Mouse (Mus musculus): Measurements from ENCODE around the gene Rhov. TPM values are rescaled to one million over a fixed set of nuclear protein-coding genes. Genes with fewer than 3 reads are reported as not detected.

Rhov gene
- polyA plus RNA-seq, 1 experiment from 2014 or later, result 2.3 TPM

DNA sequence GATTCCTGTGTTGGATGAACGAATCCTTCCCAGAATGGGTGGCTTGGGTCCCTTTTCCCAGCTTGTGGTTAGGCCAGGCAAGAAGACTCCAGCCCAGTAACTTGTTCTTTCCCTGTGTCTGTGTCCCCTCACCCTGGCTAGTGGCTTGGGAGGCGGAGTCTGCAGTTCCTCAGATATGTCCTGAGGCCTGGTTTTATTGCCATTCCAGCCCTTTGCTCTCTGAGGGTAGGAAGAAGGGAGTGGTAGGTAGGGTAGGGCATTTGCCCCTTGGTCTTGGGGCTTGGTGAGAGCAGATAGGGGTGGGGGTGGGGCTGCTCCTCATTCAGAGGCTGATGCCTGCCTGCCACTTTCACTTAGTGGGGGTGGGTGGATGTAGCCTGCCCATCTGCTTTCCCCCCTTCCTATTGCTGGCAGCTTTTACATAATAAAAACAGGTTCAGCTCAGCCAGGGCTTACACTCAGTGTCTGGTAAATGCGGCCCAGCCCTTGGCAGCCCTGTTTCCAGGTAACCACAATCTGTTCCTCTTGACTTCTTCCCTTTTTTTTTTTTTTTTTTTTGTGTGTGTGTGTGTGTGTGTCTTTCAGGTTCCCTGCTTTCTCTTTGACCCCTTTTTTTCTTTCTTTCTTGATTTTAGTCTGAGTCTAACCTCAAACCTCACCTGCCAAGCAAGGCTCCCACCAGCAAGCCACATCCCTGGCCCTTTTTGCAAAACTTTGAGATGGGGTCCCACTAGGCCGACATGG, 30.8 kb downstream of the Rhov start:
- H3K4me3 ChIP-seq (ENCODE audit: low read depth, low read length), result no peak overlapping the region
- ATAC-seq (replicated peaks; ENCODE audit: low FRiP score, low TSS enrichment, low read depth) (peak; percentile 50), DNase-seq (ENCODE audit: low spot score) (peak; percentile 64)
- H3K4me1 ChIP-seq (replicated peaks; ENCODE audit: control insufficient read depth, insufficient read depth, low read length), result 0 out of 2 replicates have a peak, but pooled peaks cover 3% of the 10 kb centered on the region
- no peak overlapping the region for H3K9ac ChIP-seq (ENCODE audit: low read length)
- H3K4me2 ChIP-seq (ENCODE audit: low read length), result peak overlapping the region; percentile 74
- no peaks in the 10 kb centered on the region for H3K9me3 ChIP-seq (ENCODE audit: control insufficient read depth, low read length)
- 47% methylated on average over 4 of the region's 4 CpGs for WGBS
- H3K36me3 ChIP-seq (ENCODE audit: control insufficient read depth, insufficient read depth, low read length), result no peaks in the 10 kb centered on the region
- peaks cover 37% of the 10 kb centered on the region for H3K27me3 ChIP-seq (replicated peaks; ENCODE audit: control insufficient read depth, insufficient read depth, low read length)
- H3K27ac ChIP-seq (ENCODE audit: low read depth), result 0 out of 2 replicates have a peak overlapping the region, but pooled peaks have one; percentile 34

DNA sequence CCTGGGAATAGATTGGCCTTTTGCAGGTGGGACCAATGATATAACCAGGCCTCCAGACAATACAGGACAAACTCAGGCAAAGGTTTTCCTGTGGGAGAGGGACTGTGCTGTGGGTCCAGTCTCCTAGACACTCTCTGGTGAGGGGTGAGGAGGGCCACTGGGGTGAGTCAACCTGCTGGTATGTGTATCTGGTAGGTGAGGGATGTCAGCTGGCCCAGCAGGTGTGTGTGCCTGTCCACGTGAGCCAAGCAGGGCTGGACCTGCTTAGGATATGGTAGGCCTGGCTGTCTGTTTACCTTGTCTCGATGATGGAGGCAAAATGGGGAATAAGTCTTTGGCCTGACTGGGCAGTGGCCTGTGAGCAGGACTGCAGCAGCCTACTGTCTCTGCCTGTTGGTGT, 32.4 kb downstream of the Rhov start:
- DNase-seq (ENCODE audit: low spot score) (no peak), ATAC-seq (replicated peaks; ENCODE audit: low FRiP score, low TSS enrichment, low read depth) (peak; percentile 36)
- Histone ChIP-seq H3K9me3 (ENCODE audit: control insufficient read depth, low read length) (no peaks in the 10 kb centered on the region), H3K4me3 (ENCODE audit: low read depth, low read length) (peak overlapping the region; percentile 45), H3K4me1 (replicated peaks; ENCODE audit: control insufficient read depth, insufficient read depth, low read length) (0 out of 2 replicates have a peak, but pooled peaks cover 3% of the 10 kb centered on the region), H3K4me2 (ENCODE audit: low read length) (peak overlapping the region; percentile 74), H3K9ac (ENCODE audit: low read length) (peak overlapping the region; percentile 46), H3K36me3 (ENCODE audit: control insufficient read depth, insufficient read depth, low read length) (no peaks in the 10 kb centered on the region), H3K27ac (ENCODE audit: low read depth) (no peak overlapping the region; the same call in 1 of the 2 replicates), H3K27me3 (replicated peaks; ENCODE audit: control insufficient read depth, insufficient read depth, low read length) (peaks cover 48% of the 10 kb centered on the region)
- 40% methylated on average over 2 of the region's 2 CpGs for WGBS

DNA sequence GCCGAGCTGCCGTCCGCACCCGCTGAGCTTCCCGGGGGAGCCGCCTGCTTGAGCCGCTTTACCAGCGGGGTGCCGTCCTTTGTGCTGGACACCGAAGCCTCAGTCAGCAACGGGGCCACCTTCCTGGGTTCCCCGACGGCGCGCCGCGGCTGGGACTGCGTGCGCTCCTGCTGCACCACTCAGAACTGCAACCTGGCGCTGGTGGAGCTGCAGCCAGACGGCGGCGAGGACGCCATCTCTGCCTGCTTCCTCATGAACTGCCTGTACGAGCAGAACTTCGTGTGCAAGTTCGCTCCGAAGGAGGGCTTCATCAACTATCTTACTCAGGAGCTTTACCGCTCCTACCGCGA, 33.2 kb downstream of the Rhov start:
- ATAC-seq (replicated peaks; ENCODE audit: low FRiP score, low TSS enrichment, low read depth), result no peak; the same call in 1 of the 2 replicates
- peak overlapping the region; percentile 46 for H3K9ac ChIP-seq (ENCODE audit: low read length)
- peak overlapping the region; percentile 45 for H3K4me3 ChIP-seq (ENCODE audit: low read depth, low read length)
- 2% methylated on average over 31 of the region's 31 CpGs for WGBS
- H3K27ac ChIP-seq (ENCODE audit: low read depth), result peak overlapping the region; percentile 78; the same call in 1 of the 2 replicates
- H3K9me3 ChIP-seq (ENCODE audit: control insufficient read depth, low read length), result no peaks in the 10 kb centered on the region
- H3K4me2 ChIP-seq (ENCODE audit: low read length), result peak overlapping the region; percentile 74
- H3K4me1 ChIP-seq (replicated peaks; ENCODE audit: control insufficient read depth, insufficient read depth, low read length), result 0 out of 2 replicates have a peak, but pooled peaks cover 3% of the 10 kb centered on the region
- DNase-seq (ENCODE audit: low spot score), result peak; percentile 75
- H3K27me3 ChIP-seq (replicated peaks; ENCODE audit: control insufficient read depth, insufficient read depth, low read length), result peaks cover 48% of the 10 kb centered on the region
- no peaks in the 10 kb centered on the region for H3K36me3 ChIP-seq (ENCODE audit: control insufficient read depth, insufficient read depth, low read length)

DNA sequence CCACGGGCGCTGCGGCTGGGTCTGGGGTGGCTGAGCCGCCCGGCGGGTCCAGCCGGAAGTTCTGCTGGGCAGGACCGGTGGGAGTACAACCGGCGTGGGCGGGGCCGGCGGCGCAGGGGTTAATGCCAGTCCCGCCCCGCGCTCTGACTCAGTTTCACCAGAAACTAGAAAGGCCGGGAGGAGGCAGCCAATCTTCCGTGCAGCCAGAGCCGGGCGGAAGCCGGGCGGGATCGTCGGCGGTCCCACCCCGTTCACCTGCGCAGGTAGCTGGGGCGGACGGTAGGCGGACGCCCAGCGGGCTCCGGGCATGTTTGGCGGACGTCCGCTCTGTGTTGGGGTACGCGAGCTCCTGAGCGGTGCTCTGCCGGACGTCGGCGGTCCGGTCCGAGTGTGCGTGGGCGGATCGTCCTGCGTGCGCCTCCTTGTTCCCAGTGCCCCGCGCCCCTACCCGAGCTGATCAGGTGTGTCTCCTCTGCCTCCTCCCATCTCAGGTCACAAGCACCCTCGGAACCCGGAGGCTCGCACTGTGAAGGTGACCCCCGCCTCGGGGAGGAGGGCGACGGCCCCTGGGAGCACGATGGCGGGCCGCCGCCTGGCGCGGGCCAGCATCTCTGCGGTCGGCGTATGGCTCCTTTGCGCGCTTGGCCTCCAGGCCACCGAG, 33.7 kb downstream of the Rhov start, which contains the start of gene Spint1:
Gene Spint1, plus strand, starts transcription at position 153 of the 661 bp plus-strand sequence.
- under 1% methylated on average over 73 of the region's 73 CpGs for WGBS
- peaks cover 48% of the 10 kb centered on the region for H3K27me3 ChIP-seq (replicated peaks; ENCODE audit: control insufficient read depth, insufficient read depth, low read length)
- peak within 1 kb of the TSS; percentile 74 for H3K4me2 ChIP-seq (ENCODE audit: low read length)
- peak within 1 kb of the TSS; percentile 46 for H3K9ac ChIP-seq (ENCODE audit: low read length)
- no peaks in the 10 kb centered on the region for H3K36me3 ChIP-seq (ENCODE audit: control insufficient read depth, insufficient read depth, low read length)
- DNase-seq (ENCODE audit: low spot score) (peak; percentile 80), ATAC-seq (replicated peaks; ENCODE audit: low FRiP score, low TSS enrichment, low read depth) (peak; percentile 77)
- H3K9me3 ChIP-seq (ENCODE audit: control insufficient read depth, low read length), result no peaks in the 10 kb centered on the region
- H3K4me3 ChIP-seq (ENCODE audit: low read depth, low read length), result peak within 1 kb of the TSS; percentile 45
- H3K4me1 ChIP-seq (replicated peaks; ENCODE audit: control insufficient read depth, insufficient read depth, low read length), result 0 out of 2 replicates have a peak, but pooled peaks cover 3% of the 10 kb centered on the region
- peak within 1 kb of the TSS; percentile 78 for H3K27ac ChIP-seq (ENCODE audit: low read depth)

DNA sequence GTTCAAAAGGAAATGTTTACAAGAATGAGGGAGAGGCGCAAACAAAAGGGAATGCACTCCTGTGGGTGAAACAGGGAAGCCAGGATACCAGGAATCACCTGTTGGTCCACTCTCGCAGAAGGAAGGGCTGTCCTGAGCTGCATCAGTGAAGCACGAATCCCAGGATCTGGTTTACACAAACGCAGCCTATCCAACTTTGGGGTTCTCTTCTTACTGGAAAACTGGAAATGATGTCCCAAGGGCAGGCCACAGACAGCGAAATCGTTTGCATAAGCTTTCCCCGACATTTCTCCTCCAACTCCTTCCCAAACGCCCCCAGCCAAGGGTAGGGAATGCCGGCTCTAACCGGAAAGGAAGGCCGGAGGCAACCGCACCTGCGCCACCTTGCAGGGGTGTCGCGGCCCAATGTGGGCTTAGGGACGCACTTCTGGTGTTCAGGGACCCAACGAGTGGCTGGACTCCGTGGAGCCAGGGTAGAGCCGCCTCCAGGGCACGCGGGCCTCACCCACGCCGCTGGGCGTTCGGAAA, 34.3 kb downstream of the Rhov start:
- peak overlapping the region; percentile 74 for H3K4me2 ChIP-seq (ENCODE audit: low read length)
- DNase-seq (ENCODE audit: low spot score), result peak; percentile 65
- peak overlapping the region; percentile 45 for H3K4me3 ChIP-seq (ENCODE audit: low read depth, low read length)
- ATAC-seq (replicated peaks; ENCODE audit: low FRiP score, low TSS enrichment, low read depth), result no peak; the same call in 1 of the 2 replicates
- H3K36me3 ChIP-seq (ENCODE audit: control insufficient read depth, insufficient read depth, low read length), result no peaks in the 10 kb centered on the region
- no peaks in the 10 kb centered on the region for H3K9me3 ChIP-seq (ENCODE audit: control insufficient read depth, low read length)
- 5% methylated on average over 25 of the region's 25 CpGs for WGBS
- H3K9ac ChIP-seq (ENCODE audit: low read length), result peak overlapping the region; percentile 46
- H3K27ac ChIP-seq (ENCODE audit: low read depth), result peak overlapping the region; percentile 78
- peaks cover 48% of the 10 kb centered on the region for H3K27me3 ChIP-seq (replicated peaks; ENCODE audit: control insufficient read depth, insufficient read depth, low read length)
- H3K4me1 ChIP-seq (replicated peaks; ENCODE audit: control insufficient read depth, insufficient read depth, low read length), result 0 out of 2 replicates have a peak, but pooled peaks cover 3% of the 10 kb centered on the region

DNA sequence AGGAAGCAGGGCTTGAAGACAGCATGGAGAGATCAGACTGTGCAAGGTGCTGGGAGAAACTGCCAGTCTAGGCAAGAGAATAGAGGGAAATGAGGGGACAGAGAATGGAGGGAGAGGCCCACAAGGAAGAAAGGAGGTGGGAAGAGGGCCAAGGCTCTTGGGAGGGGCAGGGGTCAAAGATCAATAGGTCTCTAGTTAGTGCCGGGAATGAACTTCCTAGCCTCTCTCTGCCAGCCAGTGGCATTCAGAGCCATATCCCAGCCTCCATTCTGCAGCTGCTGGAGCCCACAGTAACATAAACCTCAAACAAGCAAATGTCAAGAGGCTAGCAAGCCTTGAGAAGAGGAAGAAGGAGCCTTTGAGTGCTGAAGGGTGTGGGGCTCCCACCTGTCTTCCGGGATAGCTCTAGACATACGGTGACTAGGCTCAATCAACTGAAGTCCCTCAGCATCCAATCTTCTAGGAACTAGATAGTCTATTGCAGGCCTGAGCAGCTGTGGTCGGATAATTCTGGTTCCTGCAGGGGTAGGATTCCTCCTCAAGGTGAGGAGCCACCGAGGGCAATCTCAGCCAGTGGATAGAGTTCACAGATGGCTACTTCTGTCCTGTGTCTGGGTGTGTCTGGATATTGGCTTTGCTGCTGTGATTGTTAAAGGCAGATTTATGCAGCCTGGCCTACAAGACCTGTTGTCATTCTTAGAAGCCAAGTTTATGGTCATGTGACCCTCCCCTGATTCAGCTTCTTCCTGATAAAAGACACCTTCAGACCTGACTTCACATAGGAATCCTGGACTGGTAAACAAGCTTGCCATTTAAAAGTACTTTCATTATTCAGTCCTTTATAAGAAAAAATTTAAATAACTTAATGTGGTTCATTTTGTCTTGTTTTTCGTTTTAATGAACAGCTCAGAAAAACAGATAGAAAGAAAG, 41.0 kb downstream of the Rhov start, which contains the start of gene Ppp1r14d:
Gene Ppp1r14d, minus strand, starts transcription at position 132 of the 930 bp plus-strand sequence.
- no peak for DNase-seq (ENCODE audit: low spot score)
- no peak within 1 kb of the TSS for H3K4me2 ChIP-seq (ENCODE audit: low read length)
- H3K27ac ChIP-seq (ENCODE audit: low read depth), result no peak within 1 kb of the TSS
- H3K36me3 ChIP-seq (ENCODE audit: control insufficient read depth, insufficient read depth, low read length), result no peaks in the 10 kb centered on the region
- no peak for ATAC-seq (replicated peaks; ENCODE audit: low FRiP score, low TSS enrichment, low read depth)
- no peak within 1 kb of the TSS for H3K9ac ChIP-seq (ENCODE audit: low read length)
- no peaks in the 10 kb centered on the region for H3K9me3 ChIP-seq (ENCODE audit: control insufficient read depth, low read length)
- H3K27me3 ChIP-seq (replicated peaks; ENCODE audit: control insufficient read depth, insufficient read depth, low read length), result peaks cover 9% of the 10 kb centered on the region
- 60% methylated on average over 6 of the region's 6 CpGs for WGBS
- no peak within 1 kb of the TSS for H3K4me3 ChIP-seq (ENCODE audit: low read depth, low read length)
- H3K4me1 ChIP-seq (replicated peaks; ENCODE audit: control insufficient read depth, insufficient read depth, low read length), result no peaks in the 10 kb centered on the region
